Mouse (Mus musculus): ENCODE measurements at regions not wholly inside any gene's neighbourhood (a gene's known extent, or its start where the extent isn't known, plus 50 kb on each side); places are given as distances from the start of the nearest gene placed in this dataset.

GRCm38 (mm10) chr5:75342599-75342998 is 190.5 kb downstream of the Pdgfra start:
- no peak for DNase-seq (ENCODE audit: low spot score in 2 of 2)

- DNase-seq (ENCODE audit: low spot score in 2 of 2): no peak
Observed at GRCm38 (mm10) chr5:75346836-75347773, 195.0 kb downstream of the Pdgfra start.

- no peak for DNase-seq (ENCODE audit: low spot score in 2 of 2)
Observed at GRCm38 (mm10) chr5:75347774-75348116, 195.7 kb downstream of the Pdgfra start.

GRCm38 (mm10) chr5:75355266-75355665 is 203.2 kb downstream of the Pdgfra start:
- DNase-seq (ENCODE audit: low spot score in 2 of 2): no peak

- DNase-seq (ENCODE audit: low spot score in 2 of 2): no peak
Observed at GRCm38 (mm10) chr5:75358869-75359268, 206.8 kb downstream of the Pdgfra start.

- DNase-seq (ENCODE audit: low spot score in 2 of 2): no peak
Observed at GRCm38 (mm10) chr5:75363832-75364231, 210.9 kb upstream of the Kit start.

GRCm38 (mm10) chr5:75367282-75367681 is 207.4 kb upstream of the Kit start:
- DNase-seq (ENCODE audit: low spot score in 2 of 2): no peak

GRCm38 (mm10) chr5:75368691-75369090 is 206.0 kb upstream of the Kit start:
- no peak for DNase-seq (ENCODE audit: low spot score in 2 of 2)

- DNase-seq (ENCODE audit: low spot score in 2 of 2): no peak
Observed at GRCm38 (mm10) chr5:75372849-75373248, 201.9 kb upstream of the Kit start.

GRCm38 (mm10) chr5:75377311-75378300 is 197.1 kb upstream of the Kit start:
- DNase-seq (ENCODE audit: low spot score in 2 of 2): no peak

GRCm38 (mm10) chr5:75378655-75379054 is 196.1 kb upstream of the Kit start:
- DNase-seq (ENCODE audit: low spot score in 2 of 2): no peak

GRCm38 (mm10) chr5:75380340-75380739 is 194.4 kb upstream of the Kit start:
- no peak for DNase-seq (ENCODE audit: low spot score in 2 of 2)

GRCm38 (mm10) chr5:75382138-75382537 is 192.6 kb upstream of the Kit start:
- no peak for DNase-seq (ENCODE audit: low spot score in 2 of 2)

- no peak for DNase-seq (ENCODE audit: low spot score in 2 of 2)
Observed at GRCm38 (mm10) chr5:75387886-75388454, 186.7 kb upstream of the Kit start.

- DNase-seq (ENCODE audit: low spot score in 2 of 2): no peak
Observed at GRCm38 (mm10) chr5:75388699-75389260, 185.9 kb upstream of the Kit start.

- no peak for DNase-seq (ENCODE audit: low spot score in 2 of 2)
Observed at GRCm38 (mm10) chr5:75389433-75389971, 185.2 kb upstream of the Kit start.

- no peak for DNase-seq (ENCODE audit: low spot score in 2 of 2)
Observed at GRCm38 (mm10) chr5:75398820-75399219, 175.9 kb upstream of the Kit start.

- DNase-seq (ENCODE audit: low spot score in 2 of 2): no peak
Observed at GRCm38 (mm10) chr5:75401734-75402133, 173.0 kb upstream of the Kit start.

GRCm38 (mm10) chr5:75402631-75403030 is 172.1 kb upstream of the Kit start:
- DNase-seq (ENCODE audit: low spot score in 2 of 2): no peak

GRCm38 (mm10) chr5:75403531-75403930 is 171.2 kb upstream of the Kit start:
- DNase-seq (ENCODE audit: low spot score in 2 of 2): no peak

- no peak for DNase-seq (ENCODE audit: low spot score in 2 of 2)
Observed at GRCm38 (mm10) chr5:75404601-75405285, 170.0 kb upstream of the Kit start.
